Mouse (Mus musculus) liver, embryonic 14.5 days (tissue): ENCODE measurements at regions not wholly inside any gene's neighbourhood (a gene's known extent, or its start where the extent isn't known, plus 50 kb on each side); places are given as distances from the start of the nearest gene placed in this dataset.

Source experiments
- CTCF ChIP-seq: IDR thresholded peaks from 2 replicates; pipeline ENCODE4 v1.5.1; 2016; ENCODE audit warnings: antibody characterized with exemption, low read depth, control low read depth
- EP300 ChIP-seq: IDR thresholded peaks from 2 replicates; pipeline ENCODE4 v1.6.1; 2016; ENCODE audit warnings: antibody characterized with exemption, low read depth

- no peak for TF ChIP-seq CTCF
- no peak for TF ChIP-seq EP300
These were observed 232.4 kb upstream of the Vrk2 start for GRCm38 (mm10) chr11:26826194-26826593.
